Mouse (Mus musculus) liver, adult 2 months (tissue): Measurements from ENCODE around the gene Dpm1. TPM values are rescaled to one million over a fixed set of nuclear protein-coding genes. Genes with fewer than 3 reads are reported as not detected.
A peak's percentile ranks its signal among the peaks of the same experiment; 100 is the strongest.

Experiments used
- DNase-seq: peaks from one replicate; pipeline ENCODE4 v3.0.0-alpha.2; 2011; ENCODE audit warnings: low read depth, low spot score; ENCODE audit errors: extremely low read depth
- H3K27ac ChIP-seq: fragments of 200-500 bp; replicated peaks from 2 replicates; pipeline ENCODE4 v1.5.1; 2012; ENCODE audit warnings: low read depth, mild to moderate bottlenecking, control low read depth, inconsistent platforms, low read length; ENCODE audit not compliant: insufficient read depth
- H3K27me3 ChIP-seq: fragments of 200-500 bp; 2 replicates; pipeline ENCODE4 v1.6.1; 2012; ENCODE audit warnings: mild to moderate bottlenecking, moderate library complexity, low read length, inconsistent platforms; ENCODE audit not compliant: control insufficient read depth, insufficient read depth
- H3K36me3 ChIP-seq: fragments of 200-500 bp; 2 replicates; pipeline ENCODE4 v1.6.1; 2012; ENCODE audit warnings: low read length, inconsistent platforms; ENCODE audit not compliant: control insufficient read depth, insufficient read depth
- H3K4me1 ChIP-seq: fragments of 200-500 bp; 2 replicates; pipeline ENCODE4 v1.6.1; 2011; ENCODE audit warnings: low read length; ENCODE audit not compliant: control insufficient read depth, insufficient read depth
- H3K4me3 ChIP-seq: fragments of 200-500 bp; 2 replicates; pipeline ENCODE4 v1.5.1; 2011; ENCODE audit warnings: low read depth, mild to moderate bottlenecking, control low read depth, low read length, moderate library complexity; ENCODE audit not compliant: insufficient read depth
- H3K79me2 ChIP-seq: fragments of 200-500 bp; 2 replicates; pipeline ENCODE4 v1.6.1; 2012; ENCODE audit warnings: inconsistent platforms, mild to moderate bottlenecking, low read length, moderate library complexity; ENCODE audit not compliant: control insufficient read depth, insufficient read depth
- H3K9ac ChIP-seq: fragments of 200-500 bp; 2 replicates; pipeline ENCODE4 v1.6.1; 2012; ENCODE audit warnings: low read depth, mild to moderate bottlenecking, control low read depth, inconsistent platforms, low read length
- CTCF ChIP-seq: fragments of 200-500 bp; IDR thresholded peaks from 2 replicates; pipeline ENCODE4 v1.5.1; 2011; ENCODE audit warnings: low read depth, low read length, control low read depth
- POLR2A ChIP-seq: fragments of 200-500 bp; IDR thresholded peaks from 2 replicates; pipeline ENCODE4 v1.6.1; 2011; ENCODE audit warnings: low read length, control low read depth; ENCODE audit not compliant: insufficient read depth; ENCODE audit errors: extremely low read depth
- WGBS: fragments of 180-500 bp; shearing (Covaris S2); methylation state at CpG from one replicate; pipeline ENCODE4 v1.1.7; 2018; 5-methylcytosine and 5-hydroxymethylcytosine counted together
- polyA plus RNA-seq: library from polyadenylated mRNA; depleted of rRNA; stranded (reverse); fragments of >200 nt; gene quantifications from 2 replicates; pipeline ENCODE4 v1.2.3, GENCODE M21; 2012
- total RNA-seq: library from RNA; depleted of rRNA; stranded (reverse); fragments of >200 nt; gene quantifications from 2 replicates; pipeline ENCODE4 v1.2.3, GENCODE M21; 2014

Gene Dpm1
- total and polyA plus RNA-seq, 2 experiments: 30.8 to 37.7 TPM

DNA sequence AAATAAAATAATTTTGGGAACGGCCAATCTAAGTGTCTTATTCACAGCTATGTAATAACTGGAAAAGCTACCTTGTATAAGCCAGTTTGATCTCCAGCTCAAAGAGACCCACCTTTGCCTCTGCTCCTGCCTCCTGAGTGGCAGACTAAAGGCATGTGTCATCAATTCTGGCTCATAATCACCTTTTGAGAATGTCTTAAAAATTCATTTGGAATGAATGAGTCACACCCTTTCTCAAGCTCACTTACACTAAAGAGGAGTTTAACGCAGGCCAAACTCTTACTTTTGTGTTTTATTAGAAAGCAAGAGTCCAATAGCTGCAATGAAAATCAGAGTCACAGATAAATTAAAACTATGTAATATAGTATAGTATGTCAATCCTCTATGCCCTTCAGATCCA lies 38.5 kb downstream of the Dpm1 start:
- DNase-seq: no peak
- TF ChIP-seq CTCF (no peak), POLR2A (no peak)
- H3K79me2 ChIP-seq: peaks cover 65% of the 10 kb centered on the region; the same call in 1 of the 2 replicates
- 87% methylated on average over 2 of the region's 2 CpGs for WGBS
- H3K27me3 ChIP-seq: no peaks in the 10 kb centered on the region
- H3K27ac ChIP-seq: no peak overlapping the region
- H3K4me3 ChIP-seq: no peak overlapping the region
- H3K9ac ChIP-seq: no peak overlapping the region
- peaks cover 17% of the 10 kb centered on the region for H3K36me3 ChIP-seq
- peaks cover 9% of the 10 kb centered on the region for H3K4me1 ChIP-seq

DNA sequence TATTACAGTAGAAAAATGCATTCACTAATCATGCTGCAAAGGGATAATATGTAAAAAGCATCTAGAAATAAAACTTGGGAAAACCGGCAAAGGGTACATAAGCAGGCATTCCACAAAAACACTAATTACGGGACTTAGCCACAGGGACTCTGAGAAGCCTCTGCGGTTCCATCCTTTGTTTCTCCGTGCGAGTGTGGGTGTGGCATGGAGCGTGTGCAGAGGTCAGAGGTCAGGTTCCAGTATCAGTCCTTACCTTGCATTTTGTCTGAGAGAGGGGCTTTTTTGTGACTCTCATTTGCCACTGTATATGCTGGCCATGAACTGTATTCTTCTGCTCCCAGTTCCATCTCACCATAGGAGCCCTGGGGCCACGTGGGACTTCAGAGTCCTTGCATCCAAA lies 54.4 kb downstream of the Dpm1 start:
- Histone ChIP-seq H3K4me3 (no peak overlapping the region), H3K9ac (no peak overlapping the region), H3K79me2 (no peaks in the 10 kb centered on the region), H3K4me1 (no peaks in the 10 kb centered on the region), H3K27me3 (no peaks in the 10 kb centered on the region), H3K27ac (no peak overlapping the region), H3K36me3 (peaks cover 6% of the 10 kb centered on the region)
- TF ChIP-seq POLR2A (no peak), CTCF (no peak)
- no peak for DNase-seq
- 59% methylated on average over 7 of the region's 7 CpGs for WGBS

DNA sequence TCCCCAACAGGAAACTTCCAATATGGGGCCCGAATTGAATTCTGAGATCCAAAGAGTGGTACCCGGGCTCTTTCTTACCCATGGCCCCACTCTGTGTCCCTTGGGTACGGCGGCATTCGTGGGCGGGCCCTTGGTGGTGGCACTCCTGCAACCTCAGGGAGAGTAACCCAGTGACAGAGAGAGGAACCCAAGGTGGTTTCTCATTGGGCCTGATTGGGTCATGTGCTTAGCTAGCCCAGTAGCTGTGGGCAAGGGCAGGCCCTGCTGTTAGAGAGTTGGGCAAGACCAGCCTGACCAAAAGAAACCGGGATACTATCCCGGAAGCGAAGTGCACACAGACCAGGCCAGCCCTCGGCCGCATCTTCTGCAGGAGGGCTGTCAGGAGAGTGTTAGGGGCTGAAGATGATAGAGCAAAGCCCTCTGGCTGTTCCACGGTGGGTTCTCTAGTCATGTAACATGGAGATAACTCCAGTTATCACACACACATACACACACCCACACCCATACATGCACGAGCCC lies 60.2 kb downstream of the Dpm1 start:
- Histone ChIP-seq H3K4me1 (peaks cover 9% of the 10 kb centered on the region), H3K79me2 (no peaks in the 10 kb centered on the region), H3K27me3 (no peaks in the 10 kb centered on the region), H3K36me3 (no peaks in the 10 kb centered on the region), H3K27ac (peak overlapping the region; percentile 52), H3K4me3 (peak overlapping the region; percentile 57), H3K9ac (peak overlapping the region; percentile 48)
- TF ChIP-seq CTCF: no peak
- 0 out of 2 replicates have a peak, but pooled peaks have one; percentile 3 for TF ChIP-seq POLR2A
- WGBS: 5% methylated on average over 13 of the region's 13 CpGs
- peak; percentile 96 for DNase-seq

DNA sequence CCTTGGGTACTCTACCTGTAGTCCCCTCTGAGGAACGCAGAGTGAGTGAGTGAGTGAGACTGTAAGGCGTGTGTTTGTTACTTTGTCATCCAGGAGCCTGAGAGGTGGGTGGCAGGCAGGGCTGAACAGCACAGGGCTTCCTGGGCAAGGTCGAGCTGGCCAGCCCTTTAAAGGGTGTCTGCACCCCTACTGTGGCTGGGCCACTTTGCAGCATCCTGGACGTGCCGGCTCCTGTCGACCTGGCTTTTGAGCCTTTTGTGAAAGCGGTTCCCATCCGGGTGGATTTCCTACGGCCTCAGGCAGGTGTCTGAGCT lies 60.6 kb downstream of the Dpm1 start:
- Histone ChIP-seq H3K27ac (peak overlapping the region; percentile 52), H3K79me2 (no peaks in the 10 kb centered on the region), H3K36me3 (no peaks in the 10 kb centered on the region), H3K9ac (peak overlapping the region; percentile 48), H3K27me3 (no peaks in the 10 kb centered on the region), H3K4me1 (peaks cover 9% of the 10 kb centered on the region), H3K4me3 (peak overlapping the region; percentile 57)
- TF ChIP-seq POLR2A: no peak
- TF ChIP-seq CTCF: no peak
- 11% methylated on average over 9 of the region's 9 CpGs for WGBS
- DNase-seq: no peak

DNA sequence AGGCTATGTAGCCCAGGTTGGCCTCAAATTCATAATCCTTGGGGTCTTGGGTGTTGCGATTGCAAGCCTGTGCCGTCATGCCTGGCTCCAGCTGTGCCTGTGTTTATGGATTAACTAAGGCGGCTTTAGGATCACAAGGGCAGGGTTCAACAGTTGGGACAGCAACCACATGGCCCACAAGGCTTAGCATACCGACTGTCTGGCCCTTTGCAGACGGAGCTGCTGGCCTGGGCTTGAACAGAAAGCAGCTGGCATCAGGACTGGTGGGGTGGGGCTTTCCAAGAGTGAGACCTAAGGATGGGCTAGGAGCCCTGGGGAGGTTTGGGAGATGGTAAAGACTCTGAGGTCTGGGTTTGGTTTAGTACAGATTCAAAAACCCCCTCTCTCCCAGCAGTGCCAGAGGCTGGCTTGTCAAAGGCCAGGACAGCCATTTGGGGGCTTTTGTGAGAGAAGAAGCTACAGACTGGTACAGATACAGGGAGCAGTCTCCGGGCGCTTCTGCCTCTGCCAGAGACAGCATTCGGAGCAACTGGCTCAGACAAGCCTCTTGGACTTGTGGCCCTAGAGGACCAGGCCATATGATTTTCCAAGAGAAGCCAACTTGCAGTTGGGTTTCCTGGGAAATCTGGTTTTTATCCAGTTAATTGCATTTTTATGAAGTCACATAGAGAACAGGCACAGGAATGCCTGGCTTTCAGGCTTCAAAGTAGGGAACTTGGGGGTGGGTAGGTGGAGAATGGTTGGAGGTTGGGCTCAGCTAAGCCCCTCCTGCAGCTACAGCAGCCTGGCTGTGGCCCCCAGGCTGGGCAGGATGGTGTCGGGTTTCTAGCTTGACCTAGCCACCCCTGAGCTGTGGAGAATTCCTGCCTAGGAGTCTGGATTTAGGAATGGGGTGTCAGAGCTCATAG lies 61.2 kb downstream of the Dpm1 start:
- TF ChIP-seq POLR2A (no peak), CTCF (no peak)
- Histone ChIP-seq H3K27ac (peak overlapping the region; percentile 52), H3K36me3 (no peaks in the 10 kb centered on the region), H3K4me3 (0 out of 2 replicates have a peak overlapping the region, but pooled peaks have one; percentile 57), H3K27me3 (no peaks in the 10 kb centered on the region), H3K9ac (peak overlapping the region; percentile 48), H3K4me1 (peaks cover 9% of the 10 kb centered on the region), H3K79me2 (no peaks in the 10 kb centered on the region)
- peak; percentile 54 for DNase-seq
- WGBS: 37% methylated on average over 9 of the region's 9 CpGs

DNA sequence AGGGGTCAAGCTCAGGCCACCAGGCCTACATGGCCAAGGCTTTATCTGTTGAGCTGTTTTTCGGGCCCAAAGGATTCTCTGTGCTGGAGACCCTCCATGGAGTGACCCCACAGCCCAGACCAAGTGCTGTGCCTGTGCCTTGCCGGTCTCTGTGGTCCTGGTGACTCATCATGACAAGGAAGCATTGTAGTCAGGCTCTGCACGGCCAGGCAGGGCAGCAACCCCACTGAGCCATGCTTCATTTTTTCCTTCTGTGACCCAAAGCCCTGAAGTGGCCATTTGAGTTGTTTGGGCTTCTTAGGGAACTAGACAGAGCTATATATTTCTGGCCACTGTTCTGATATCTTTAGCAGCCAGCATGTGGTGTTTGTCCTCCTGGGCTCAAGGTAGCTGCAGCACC lies 62.6 kb downstream of the Dpm1 start:
- 85% methylated on average over 3 of the region's 3 CpGs for WGBS
- no peak overlapping the region for H3K27ac ChIP-seq
- peaks cover 9% of the 10 kb centered on the region for H3K4me1 ChIP-seq

More for the DNA sequence above, 62.6 kb downstream of the Dpm1 start:
- no peak overlapping the region for H3K4me3 ChIP-seq
- H3K9ac ChIP-seq: no peak overlapping the region
- no peak for DNase-seq
- H3K27me3 ChIP-seq: no peaks in the 10 kb centered on the region
- no peaks in the 10 kb centered on the region for H3K79me2 ChIP-seq
- TF ChIP-seq CTCF (no peak), POLR2A (no peak)
- no peaks in the 10 kb centered on the region for H3K36me3 ChIP-seq
